ENCODE assay signal across 1 mouse cellular context in the genomic region with DNA sequence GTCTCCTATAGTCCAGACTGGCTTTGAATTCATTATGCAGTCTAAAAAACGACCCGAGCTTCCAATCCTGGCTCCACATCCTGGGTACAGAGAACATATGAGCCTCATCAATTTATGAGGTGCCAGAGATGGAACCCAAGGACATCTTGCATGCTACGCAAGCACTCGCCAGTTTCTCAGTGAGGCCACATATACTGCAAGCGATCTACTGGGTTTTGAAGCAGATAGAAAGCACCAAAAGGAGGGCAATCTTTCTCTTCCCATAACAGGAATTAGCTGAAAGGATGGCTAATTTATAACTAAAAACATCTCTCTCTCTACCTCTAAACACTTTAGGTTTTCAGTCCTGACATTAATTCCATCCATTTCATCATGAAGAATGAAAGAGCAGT.
TF ChIP-seq lines count a peak whose summit lies in the region.

No protein-coding gene starts in this region.

TF ChIP-seq in MEL, 35 proteins besides CTCF, POLR2A, EP300 and RAD21 (continued from another document):
- TF ChIP-seq MAX (IDR thresholded peaks at IDR 0.05; ENCODE audit: low read length) (no peak), CHD1 (IDR thresholded peaks at IDR 0.05; ENCODE audit: low read depth, low read length) (0 out of 2 replicates have a peak, but pooled peaks have one; percentile 19)
